Mouse (Mus musculus) G1E-ER4 (cell line): ENCODE measurements around the gene Clybl. TPM values are rescaled to one million over a fixed set of nuclear protein-coding genes. Genes with fewer than 3 reads are reported as not detected.

ENCODE experiments used
- GATA1 ChIP-seq: IDR thresholded peaks from one replicate; pipeline ENCODE4 v1.8.0; 2012; ENCODE audit warnings: low read length, inconsistent platforms
- polyA plus RNA-seq: library from polyadenylated mRNA; stranded (reverse); fragments of >175 nt; gene quantifications from 2 replicates; pipeline ENCODE4 v1.2.3, GENCODE M21; 2012

The Clybl gene
- polyA plus RNA-seq, 1 experiment: 30.1 TPM

- no peak for TF ChIP-seq GATA1
These were observed 166.6 kb downstream of the Clybl start for GRCm38 (mm10) chr14:122348069-122348468.

DNA sequence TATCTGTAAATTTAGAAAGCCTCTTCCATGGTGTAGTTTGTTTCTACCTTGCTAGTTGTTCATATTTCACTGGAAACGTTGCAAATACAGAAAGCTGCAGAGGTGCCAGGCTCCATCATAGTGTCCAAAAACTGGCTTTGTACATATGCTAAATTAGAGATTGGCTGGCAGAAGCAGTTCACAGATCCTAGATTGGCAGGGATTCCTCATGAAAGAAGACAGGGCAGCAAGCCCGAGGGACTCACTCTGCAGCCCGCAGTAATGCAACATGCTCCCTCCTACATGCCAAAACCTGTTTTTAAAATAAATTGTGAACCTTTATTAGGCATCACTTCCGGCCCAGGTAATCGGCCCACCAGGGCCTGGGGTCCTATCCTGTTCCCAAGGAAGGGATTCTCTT is 167.8 kb downstream of the Clybl start:
- TF ChIP-seq GATA1: no peak

- TF ChIP-seq GATA1: no peak
These were observed 168.3 kb downstream of the Clybl start for GRCm38 (mm10) chr14:122349761-122350160.

GRCm38 (mm10) chr14:122350766-122351165 is 169.3 kb downstream of the Clybl start:
- no peak for TF ChIP-seq GATA1

- TF ChIP-seq GATA1: no peak
These were observed 175.8 kb downstream of the Clybl start for GRCm38 (mm10) chr14:122357316-122357715.

- no peak for TF ChIP-seq GATA1
These were observed 177.1 kb downstream of the Clybl start for GRCm38 (mm10) chr14:122358592-122358991.

- TF ChIP-seq GATA1: no peak
These were observed 177.8 kb downstream of the Clybl start for GRCm38 (mm10) chr14:122359136-122359905.

GRCm38 (mm10) chr14:122361807-122362206 is 180.3 kb downstream of the Clybl start:
- no peak for TF ChIP-seq GATA1

DNA sequence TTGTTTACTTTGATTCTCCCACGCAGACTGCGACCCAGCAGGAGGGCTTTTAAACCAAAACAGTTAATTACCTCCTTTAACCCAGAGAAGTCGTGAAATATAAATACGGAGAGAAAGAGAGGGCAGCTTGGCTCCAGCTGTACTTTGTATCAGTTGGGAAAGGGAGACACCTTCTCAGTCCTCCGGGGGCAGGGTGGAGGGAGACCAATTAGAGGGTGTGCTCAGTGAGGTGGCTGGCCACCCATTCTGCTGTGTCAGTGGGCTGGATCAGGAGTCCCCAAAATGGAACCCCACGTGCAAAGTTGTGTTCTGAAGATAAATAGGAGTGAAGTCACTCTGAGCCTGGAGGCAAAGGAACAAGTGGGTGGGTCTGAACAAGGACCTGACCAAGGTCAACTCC is 181.7 kb downstream of the Clybl start:
- TF ChIP-seq GATA1: no peak

DNA sequence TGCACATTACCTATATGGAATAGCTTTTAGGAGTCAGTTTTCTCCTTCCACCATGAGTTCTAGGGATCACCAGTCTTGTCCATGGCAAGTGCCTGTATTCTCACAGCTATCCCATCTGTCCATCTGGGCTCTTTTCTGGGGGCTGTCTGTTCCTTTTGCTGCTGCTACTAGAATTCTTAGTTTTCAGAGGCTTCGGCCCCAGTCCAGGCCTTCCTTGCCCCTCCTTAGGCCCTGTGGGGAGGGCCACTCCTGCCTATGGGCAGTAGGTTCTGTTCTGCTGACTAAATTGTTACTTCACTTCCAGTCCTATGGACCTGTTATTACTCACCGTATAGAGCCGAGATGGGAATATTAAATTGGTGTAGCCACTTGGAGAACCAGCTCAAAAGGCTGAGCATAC is 182.5 kb downstream of the Clybl start:
- TF ChIP-seq GATA1: no peak

DNA sequence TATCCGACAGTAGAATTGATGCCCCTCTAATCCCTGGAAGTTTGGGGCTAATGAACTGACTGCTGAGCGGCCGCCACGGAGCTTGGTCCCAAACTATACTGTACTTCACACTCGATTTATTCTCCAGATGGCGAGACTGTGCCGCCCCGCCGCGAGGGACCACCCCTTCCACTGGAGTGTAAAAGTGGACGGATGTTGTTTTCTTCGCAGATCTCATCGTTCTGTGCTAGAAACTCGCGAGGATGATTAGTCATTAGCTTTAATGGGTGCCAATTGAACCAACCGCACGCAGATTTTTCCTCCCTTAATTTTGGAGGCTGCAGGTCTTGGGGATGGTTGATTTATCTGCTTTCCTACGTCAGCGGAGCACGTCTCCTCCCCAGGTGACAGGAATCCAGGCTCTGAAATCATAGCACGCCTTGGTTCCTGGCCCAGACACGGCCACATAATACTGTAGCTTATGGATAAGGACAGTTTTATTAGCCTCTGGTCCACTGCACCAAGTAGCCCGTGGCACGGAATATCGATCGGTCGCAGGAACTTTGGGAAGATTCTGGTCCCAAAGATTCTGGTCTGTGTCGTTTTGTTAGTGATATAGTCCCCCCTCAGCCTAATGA is 185.9 kb downstream of the Clybl start:
- no peak for TF ChIP-seq GATA1

DNA sequence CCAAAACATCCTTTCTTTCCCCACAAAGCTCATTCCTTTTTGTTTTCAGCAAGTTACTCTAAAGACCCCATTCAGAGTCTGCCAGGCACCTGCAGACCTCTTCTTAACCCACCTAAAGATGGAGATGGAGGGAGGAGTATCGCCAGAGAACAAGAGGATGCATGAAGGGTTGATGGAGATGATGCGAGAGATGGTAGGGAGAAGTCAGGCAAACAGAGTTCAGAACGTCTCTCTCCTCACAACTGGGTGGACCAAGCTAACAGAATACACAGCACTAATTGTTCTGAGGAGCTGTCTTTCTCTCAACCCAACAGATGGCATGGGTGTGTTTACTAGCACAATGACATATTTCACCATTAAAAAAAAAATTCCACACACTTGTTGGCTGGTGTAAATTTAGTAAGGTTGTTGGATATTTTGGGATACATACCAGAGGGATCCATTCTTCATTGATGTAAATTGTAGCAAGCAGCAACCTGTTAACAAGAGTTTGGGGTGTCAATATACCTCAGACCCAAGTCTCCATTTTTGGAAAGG is 186.4 kb downstream of the Clybl start:
- TF ChIP-seq GATA1: no peak

DNA sequence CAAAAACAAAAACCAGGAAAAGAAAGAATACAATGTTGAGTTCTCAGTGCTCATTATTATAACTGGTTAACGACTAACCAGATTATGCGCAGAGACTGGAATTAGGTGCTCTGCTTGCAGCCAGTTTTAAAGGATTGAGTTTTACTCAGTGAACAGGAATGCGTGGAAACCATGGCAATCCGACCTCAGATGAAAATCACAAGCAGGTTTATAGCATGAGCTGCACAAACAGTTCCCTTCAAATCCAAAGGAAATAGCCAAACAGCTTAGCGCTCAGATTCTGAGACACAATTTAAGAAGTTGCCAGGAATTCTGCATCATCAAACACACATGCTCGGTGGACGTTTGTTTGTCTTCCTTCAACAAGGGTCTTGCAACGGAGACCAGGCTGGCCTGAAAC is 187.0 kb downstream of the Clybl start:
- no peak for TF ChIP-seq GATA1

GRCm38 (mm10) chr14:122371979-122372378 is 190.5 kb downstream of the Clybl start:
- TF ChIP-seq GATA1: no peak

GRCm38 (mm10) chr14:122373458-122373857 is 192.0 kb downstream of the Clybl start:
- no peak for TF ChIP-seq GATA1

GRCm38 (mm10) chr14:122374285-122374997 is 192.9 kb downstream of the Clybl start:
- TF ChIP-seq GATA1: no peak
